Mouse (Mus musculus) spleen, adult 2 months (tissue): ENCODE results near the gene Selenof. TPM values are rescaled to one million over a fixed set of nuclear protein-coding genes. Genes with fewer than 3 reads are reported as not detected.

Experiments
- DNase-seq, 2 experiments: peaks; one replicate each; pipeline versions ENCODE4 v3.0.0 to v3.0.0-alpha.2; 2012 to 2021; ENCODE audit warnings: low spot score in 2 of 2, low read depth in 1 of 2
- H3K27ac ChIP-seq: fragments of 200-500 bp; 2 replicates; pipeline ENCODE4 v1.5.1; 2012; ENCODE audit warnings: low read length, inconsistent platforms; ENCODE audit not compliant: insufficient read depth
- H3K27me3 ChIP-seq: fragments of 200-500 bp; 2 replicates; pipeline ENCODE4 v1.6.1; 2012; ENCODE audit warnings: mild to moderate bottlenecking, moderate library complexity, low read length, inconsistent platforms; ENCODE audit not compliant: control insufficient read depth, insufficient read depth
- H3K36me3 ChIP-seq: fragments of 200-500 bp; 2 replicates; pipeline ENCODE4 v1.6.1; 2012; ENCODE audit warnings: mild to moderate bottlenecking, low read length, inconsistent platforms; ENCODE audit not compliant: control insufficient read depth, insufficient read depth
- H3K4me1 ChIP-seq: fragments of 200-500 bp; 2 replicates; pipeline ENCODE4 v1.6.1; 2011; ENCODE audit warnings: inconsistent platforms; ENCODE audit not compliant: control insufficient read depth, insufficient read depth, insufficient read length
- H3K4me3 ChIP-seq: fragments of 200-500 bp; 2 replicates; pipeline ENCODE4 v1.5.1; 2011; ENCODE audit warnings: mild to moderate bottlenecking, inconsistent platforms; ENCODE audit not compliant: insufficient read depth, insufficient read length; ENCODE audit errors: extremely low read depth
- CTCF ChIP-seq: fragments of 200-500 bp; IDR thresholded peaks from 2 replicates; pipeline ENCODE4 v1.5.1; 2011; ENCODE audit warnings: mild to moderate bottlenecking, inconsistent platforms; ENCODE audit not compliant: insufficient read depth, insufficient read length, insufficient replicate concordance; ENCODE audit errors: extremely low read depth
- POLR2A ChIP-seq: fragments of 200-500 bp; IDR thresholded peaks from 2 replicates; pipeline ENCODE4 v1.6.1; 2011; ENCODE audit warnings: low read depth, low read length, inconsistent platforms
- WGBS: fragments of 180-500 bp; shearing (Covaris S2); methylation state at CpG from one replicate; pipeline ENCODE4 v1.1.7; 2018; 5-methylcytosine and 5-hydroxymethylcytosine counted together
- polyA plus RNA-seq: library from polyadenylated mRNA; depleted of rRNA; stranded (reverse); fragments of >200 nt; gene quantifications from 2 replicates; pipeline ENCODE4 v1.2.3, GENCODE M21; 2012; rRNA removed

Gene Selenof
- 84.4 and 115 TPM in 2 replicates for polyA plus RNA-seq

GRCm38 (mm10) chr3:144570047-144570815, at the start of gene Selenof, which contains the start of gene Hs2st1:
Gene Selenof, plus strand, starts transcription at chr3:144570304.
Gene Hs2st1, minus strand, starts transcription at chr3:144570181.
- H3K27ac ChIP-seq: peak within 1 kb of the TSS; percentile 94
- H3K27me3 ChIP-seq: no peaks in the 10 kb centered on the region
- H3K36me3 ChIP-seq: 0 out of 2 replicates have a peak, but pooled peaks cover 2% of the 10 kb centered on the region
- peak; percentile 95 to 100 for DNase-seq
- WGBS: 1% methylated on average over 63 of the region's 69 CpGs
- peaks cover 9% of the 10 kb centered on the region for H3K4me1 ChIP-seq
- H3K4me3 ChIP-seq: peak within 1 kb of the TSS; percentile 92
- TF ChIP-seq POLR2A: peak; percentile 95
- no peak for TF ChIP-seq CTCF

GRCm38 (mm10) chr3:144527918-144528317, 42.2 kb upstream of the Selenof start:
- WGBS: 92% methylated on average over 7 of the region's 7 CpGs
- Histone ChIP-seq H3K27me3 (no peaks in the 10 kb centered on the region), H3K4me3 (no peak overlapping the region), H3K4me1 (no peaks in the 10 kb centered on the region), H3K27ac (no peak overlapping the region), H3K36me3 (no peaks in the 10 kb centered on the region)
- TF ChIP-seq POLR2A (no peak), CTCF (no peak)
- no peak for DNase-seq

GRCm38 (mm10) chr3:144531023-144531422, 39.1 kb upstream of the Selenof start:
- H3K4me3 ChIP-seq: no peak overlapping the region
- no peaks in the 10 kb centered on the region for H3K4me1 ChIP-seq
- H3K27ac ChIP-seq: no peak overlapping the region
- DNase-seq: no peak
- no peaks in the 10 kb centered on the region for H3K36me3 ChIP-seq
- 63% methylated on average over 5 of the region's 5 CpGs for WGBS
- H3K27me3 ChIP-seq: no peaks in the 10 kb centered on the region
- TF ChIP-seq POLR2A (no peak), CTCF (no peak)

GRCm38 (mm10) chr3:144535056-144535455, 35.0 kb upstream of the Selenof start:
- Histone ChIP-seq H3K4me1 (no peaks in the 10 kb centered on the region), H3K27ac (no peak overlapping the region), H3K4me3 (no peak overlapping the region), H3K27me3 (no peaks in the 10 kb centered on the region), H3K36me3 (no peaks in the 10 kb centered on the region)
- DNase-seq: no peak
- TF ChIP-seq POLR2A (no peak), CTCF (no peak)
- 88% methylated on average over 4 of the region's 4 CpGs for WGBS

GRCm38 (mm10) chr3:144537078-144537855, 32.8 kb upstream of the Selenof start:
- 85% methylated on average over 7 of the region's 7 CpGs for WGBS
- no peak for DNase-seq
- TF ChIP-seq CTCF (no peak), POLR2A (no peak)
- no peaks in the 10 kb centered on the region for H3K4me1 ChIP-seq
- no peak overlapping the region for H3K27ac ChIP-seq
- H3K4me3 ChIP-seq: no peak overlapping the region
- H3K36me3 ChIP-seq: no peaks in the 10 kb centered on the region
- no peaks in the 10 kb centered on the region for H3K27me3 ChIP-seq

- WGBS: 86% methylated on average over 3 of the region's 3 CpGs
Observed at GRCm38 (mm10) chr3:144539051-144539450, 31.1 kb upstream of the Selenof start.

More at GRCm38 (mm10) chr3:144539051-144539450, 31.1 kb upstream of the Selenof start:
- no peaks in the 10 kb centered on the region for H3K4me1 ChIP-seq
- H3K27ac ChIP-seq: no peak overlapping the region
- H3K36me3 ChIP-seq: no peaks in the 10 kb centered on the region
- no peak for DNase-seq
- TF ChIP-seq POLR2A: no peak
- TF ChIP-seq CTCF: no peak
- no peaks in the 10 kb centered on the region for H3K27me3 ChIP-seq
- no peak overlapping the region for H3K4me3 ChIP-seq
